Mouse (Mus musculus) liver, embryonic 12.5 days (tissue): ENCODE results near the gene Ttn. TPM values are rescaled to one million over a fixed set of nuclear protein-coding genes. Genes with fewer than 3 reads are reported as not detected.

ENCODE experiments used
- ATAC-seq: fragments of 200-750 bp; cut with Nextera tagmentation; 2 replicates; pipeline ENCODE4 v1.8.0; 2017; ENCODE audit warnings: moderate number of reproducible peaks, mild to moderate bottlenecking, moderate library complexity
- H3K27ac ChIP-seq: fragments of 300-500 bp; sonication (generic); 2 replicates; pipeline ENCODE4 v1.5.1; 2016; ENCODE audit warnings: mild to moderate bottlenecking
- H3K27me3 ChIP-seq: fragments of 300-500 bp; sonication (generic); replicated peaks from 2 replicates; pipeline ENCODE4 v1.6.1; 2016; ENCODE audit warnings: mild to moderate bottlenecking, moderate library complexity
- H3K36me3 ChIP-seq: fragments of 300-500 bp; sonication (generic); 2 replicates; pipeline ENCODE4 v1.6.1; 2016; ENCODE audit warnings: mild to moderate bottlenecking, moderate library complexity
- H3K4me1 ChIP-seq: fragments of 300-500 bp; sonication (generic); 2 replicates; pipeline ENCODE4 v1.6.1; 2016
- H3K4me2 ChIP-seq: fragments of 300-500 bp; sonication (generic); 2 replicates; pipeline ENCODE4 v1.6.1; 2016; ENCODE audit warnings: mild to moderate bottlenecking, moderate library complexity
- H3K4me3 ChIP-seq: fragments of 300-500 bp; sonication (generic); 2 replicates; pipeline ENCODE4 v1.5.1; 2016; ENCODE audit warnings: mild to moderate bottlenecking, moderate library complexity
- H3K9ac ChIP-seq: fragments of 300-500 bp; sonication (generic); 2 replicates; pipeline ENCODE4 v1.6.1; 2016; ENCODE audit warnings: mild to moderate bottlenecking, moderate library complexity
- H3K9me3 ChIP-seq: fragments of 300-500 bp; sonication (generic); replicated peaks from 2 replicates; pipeline ENCODE4 v1.6.1; 2016; ENCODE audit warnings: mild to moderate bottlenecking, moderate library complexity
- WGBS: fragments of 180-500 bp; shearing (Covaris S2); methylation state at CpG from one replicate; pipeline ENCODE4 v1.1.7; 2016; ENCODE audit not compliant: insufficient replicate concordance; 5-methylcytosine and 5-hydroxymethylcytosine counted together
- polyA plus RNA-seq: library from polyadenylated mRNA; unstranded; fragments of >200 nt; fragmentation: Nextera tagmentation; extraction: Ambion mirVana; gene quantifications from 2 replicates; pipeline ENCODE4 v1.2.1, GENCODE M21; 2016

Ttn gene
- polyA plus RNA-seq, 1 experiment from 2014 or later = 0.52 TPM

DNA sequence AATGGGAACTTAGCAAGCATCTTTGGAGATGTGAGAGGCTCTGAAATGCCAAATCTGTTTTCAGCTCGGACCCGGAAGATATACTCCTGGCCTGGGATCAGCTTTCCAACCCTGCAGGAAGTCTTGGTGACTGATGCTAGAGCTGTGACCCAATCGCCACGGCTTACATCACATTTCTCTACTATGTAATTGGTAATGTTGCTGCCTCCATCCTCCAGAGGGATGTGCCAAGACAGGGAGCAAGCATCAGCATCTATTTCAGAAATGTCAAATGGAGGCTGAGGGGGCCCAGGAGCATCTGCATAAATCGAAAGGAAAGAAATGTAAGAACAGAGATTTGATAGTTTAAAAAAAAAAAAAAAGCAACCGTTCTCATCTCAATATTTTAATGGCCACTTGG, 220.2 kb downstream of the Ttn start:
- no peak overlapping the region for H3K9ac ChIP-seq
- H3K36me3 ChIP-seq = no peaks in the 10 kb centered on the region
- no peak overlapping the region for H3K4me2 ChIP-seq
- no peak for ATAC-seq
- no peaks in the 10 kb centered on the region for H3K4me1 ChIP-seq
- H3K4me3 ChIP-seq = no peak overlapping the region
- H3K9me3 ChIP-seq = peaks cover 31% of the 10 kb centered on the region
- H3K27me3 ChIP-seq = no peaks in the 10 kb centered on the region
- 72% methylated on average over 6 of the region's 6 CpGs for WGBS
- no peak overlapping the region for H3K27ac ChIP-seq

DNA sequence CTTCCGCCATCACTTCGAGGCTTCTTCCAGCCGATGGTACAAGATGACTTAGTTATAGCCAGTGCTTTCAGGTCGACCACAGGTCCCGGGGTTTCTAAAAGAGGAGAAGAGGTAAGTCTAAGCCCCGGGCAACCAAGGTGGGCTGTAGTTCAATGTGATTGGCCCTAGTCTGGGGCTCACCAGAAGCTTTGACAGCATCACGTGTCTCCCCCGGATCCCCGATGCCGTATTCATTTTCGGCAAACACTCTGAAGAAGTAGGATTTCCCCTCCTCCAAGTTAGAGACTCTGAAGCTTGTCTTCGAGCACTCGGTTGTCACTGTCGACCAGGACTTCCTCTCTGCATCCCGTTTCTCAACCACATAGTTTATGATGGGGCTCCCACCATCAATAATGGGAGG, 225.9 kb downstream of the Ttn start:
- H3K4me1 ChIP-seq = no peaks in the 10 kb centered on the region
- no peaks in the 10 kb centered on the region for H3K27me3 ChIP-seq
- no peaks in the 10 kb centered on the region for H3K36me3 ChIP-seq
- no peak overlapping the region for H3K9ac ChIP-seq
- no peak overlapping the region for H3K27ac ChIP-seq
- no peak overlapping the region for H3K4me3 ChIP-seq
- H3K4me2 ChIP-seq = no peak overlapping the region
- no peak for ATAC-seq
- peaks cover 32% of the 10 kb centered on the region for H3K9me3 ChIP-seq
- WGBS = 80% methylated on average over 15 of the region's 15 CpGs

DNA sequence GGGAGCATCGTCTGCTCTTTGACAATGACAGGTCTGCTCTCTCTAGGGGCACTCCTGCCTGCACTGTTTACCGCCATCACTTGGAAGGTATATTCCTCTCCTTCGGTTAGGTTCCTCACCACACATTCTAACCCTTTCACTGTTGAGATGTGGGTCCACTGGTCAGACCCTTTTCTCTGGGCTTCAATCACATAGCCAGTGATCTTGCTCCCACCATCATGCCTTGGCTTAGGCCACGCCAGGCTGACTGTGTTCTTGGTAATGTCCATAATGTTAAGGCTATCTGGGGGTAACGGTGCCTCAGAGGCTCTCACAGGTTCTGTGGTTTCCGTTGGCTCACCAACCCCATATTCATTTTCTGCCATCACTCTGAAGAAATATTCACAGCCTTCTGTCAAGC, 230.4 kb downstream of the Ttn start:
- H3K4me3 ChIP-seq = no peak overlapping the region
- H3K4me1 ChIP-seq = no peaks in the 10 kb centered on the region
- H3K9ac ChIP-seq = no peak overlapping the region
- no peak overlapping the region for H3K4me2 ChIP-seq
- H3K27me3 ChIP-seq = no peaks in the 10 kb centered on the region
- no peak overlapping the region for H3K27ac ChIP-seq
- no peaks in the 10 kb centered on the region for H3K36me3 ChIP-seq
- 79% methylated on average over 6 of the region's 6 CpGs for WGBS
- ATAC-seq = no peak
- H3K9me3 ChIP-seq = peaks cover 39% of the 10 kb centered on the region

DNA sequence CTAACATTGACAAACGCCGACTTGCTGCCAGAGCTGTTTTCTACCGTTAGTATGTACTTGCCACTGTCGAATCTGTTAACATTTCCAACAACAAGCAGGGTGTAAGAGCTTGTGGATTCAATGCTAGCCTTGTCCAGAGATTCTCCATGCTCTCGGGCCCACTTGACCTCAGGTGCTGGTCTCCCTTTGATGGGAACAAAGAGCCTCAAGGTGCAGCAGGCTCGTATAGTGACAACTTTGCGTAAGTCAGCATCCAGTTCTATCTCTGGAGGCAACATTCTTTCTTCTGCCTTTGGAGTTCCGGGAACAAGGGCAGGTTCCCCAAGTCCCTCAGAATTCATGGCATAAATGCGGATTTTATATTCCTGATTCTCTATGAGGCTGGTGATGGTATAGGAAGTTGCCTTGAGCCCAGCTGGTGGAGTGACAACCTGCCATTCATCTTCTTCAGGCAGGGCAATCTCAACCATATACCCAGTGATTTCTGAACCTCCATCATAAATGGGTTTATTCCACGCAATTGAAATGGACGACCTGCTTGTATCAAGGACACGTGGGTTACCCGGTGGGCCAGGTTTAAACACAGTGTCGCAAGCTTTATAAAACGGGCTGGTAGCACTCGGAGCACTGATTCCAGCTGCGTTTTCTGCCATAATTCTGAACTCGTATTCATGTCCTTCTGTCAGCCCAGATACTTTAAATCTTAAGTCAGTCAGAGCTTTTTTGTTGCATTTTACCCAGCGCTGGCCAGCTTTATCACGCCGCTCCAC, 232.8 kb downstream of the Ttn start:
- H3K27me3 ChIP-seq = no peaks in the 10 kb centered on the region
- no peak overlapping the region for H3K4me2 ChIP-seq
- H3K4me3 ChIP-seq = no peak overlapping the region
- no peak overlapping the region for H3K27ac ChIP-seq
- no peaks in the 10 kb centered on the region for H3K4me1 ChIP-seq
- 84% methylated on average over 21 of the region's 21 CpGs for WGBS
- peaks cover 61% of the 10 kb centered on the region for H3K9me3 ChIP-seq
- H3K36me3 ChIP-seq = no peaks in the 10 kb centered on the region
- no peak overlapping the region for H3K9ac ChIP-seq
- no peak for ATAC-seq

- WGBS = 81% methylated on average over 14 of the region's 14 CpGs
- Histone ChIP-seq H3K36me3 (no peaks in the 10 kb centered on the region), H3K4me1 (no peaks in the 10 kb centered on the region), H3K27me3 (no peaks in the 10 kb centered on the region), H3K9me3 (peaks cover 65% of the 10 kb centered on the region), H3K4me3 (no peak overlapping the region), H3K9ac (no peak overlapping the region), H3K4me2 (no peak overlapping the region), H3K27ac (no peak overlapping the region)
- no peak for ATAC-seq
Measured at GRCm38 (mm10) chr2:76748696-76749095, 233.7 kb downstream of the Ttn start.

DNA sequence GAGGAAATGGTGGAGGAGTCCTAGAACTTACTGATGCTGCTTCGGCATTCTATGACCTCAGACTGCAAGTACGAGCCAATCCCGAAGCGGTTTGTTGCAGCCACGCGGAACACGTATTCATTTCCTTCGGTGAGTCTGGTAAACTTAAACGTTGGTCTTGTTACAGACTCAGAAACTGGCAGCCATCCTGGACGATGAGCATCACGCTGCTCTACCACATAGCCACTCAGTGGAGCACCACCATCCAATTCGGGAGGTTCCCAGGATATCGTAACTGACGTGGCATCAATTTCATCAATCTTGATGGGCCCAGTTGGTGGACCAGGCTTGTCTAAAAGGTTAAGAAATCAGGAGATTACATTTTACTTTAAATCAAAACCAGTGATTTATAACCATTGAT, 262.7 kb downstream of the Ttn start:
- H3K4me2 ChIP-seq = no peak overlapping the region
- peaks cover 39% of the 10 kb centered on the region for H3K9me3 ChIP-seq
- H3K4me1 ChIP-seq = no peaks in the 10 kb centered on the region
- 85% methylated on average over 14 of the region's 14 CpGs for WGBS
- no peaks in the 10 kb centered on the region; the same call in 1 of the 2 replicates for H3K36me3 ChIP-seq
- H3K4me3 ChIP-seq = no peak overlapping the region
- no peak for ATAC-seq
- H3K27me3 ChIP-seq = no peaks in the 10 kb centered on the region
- no peak overlapping the region for H3K9ac ChIP-seq
- H3K27ac ChIP-seq = no peak overlapping the region

DNA sequence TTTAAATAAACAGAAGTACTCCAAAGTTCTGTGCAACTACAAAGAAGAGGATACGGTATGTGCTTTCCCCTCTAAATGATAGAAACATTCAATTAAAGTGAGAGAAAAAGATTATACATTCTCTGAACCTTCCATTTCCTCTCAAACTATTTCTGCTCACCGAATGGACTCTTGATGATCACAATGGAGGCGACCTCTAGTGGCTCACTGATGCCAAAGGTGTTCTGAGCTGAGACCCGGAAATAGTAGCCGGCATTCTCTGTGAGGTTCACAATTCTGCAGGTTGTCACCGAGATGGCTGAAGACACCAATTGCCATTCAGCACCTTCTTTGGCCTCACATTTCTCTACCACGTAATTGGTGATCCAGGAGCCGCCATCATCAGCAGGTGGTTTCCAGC, 267.4 kb downstream of the Ttn start:
- no peaks in the 10 kb centered on the region for H3K27me3 ChIP-seq
- no peak for ATAC-seq
- H3K9me3 ChIP-seq = peaks cover 49% of the 10 kb centered on the region
- no peak overlapping the region for H3K4me2 ChIP-seq
- no peak overlapping the region for H3K4me3 ChIP-seq
- H3K36me3 ChIP-seq = peaks cover 23% of the 10 kb centered on the region
- no peak overlapping the region for H3K9ac ChIP-seq
- WGBS = 72% methylated on average over 8 of the region's 8 CpGs
- H3K4me1 ChIP-seq = no peaks in the 10 kb centered on the region
- H3K27ac ChIP-seq = no peak overlapping the region

DNA sequence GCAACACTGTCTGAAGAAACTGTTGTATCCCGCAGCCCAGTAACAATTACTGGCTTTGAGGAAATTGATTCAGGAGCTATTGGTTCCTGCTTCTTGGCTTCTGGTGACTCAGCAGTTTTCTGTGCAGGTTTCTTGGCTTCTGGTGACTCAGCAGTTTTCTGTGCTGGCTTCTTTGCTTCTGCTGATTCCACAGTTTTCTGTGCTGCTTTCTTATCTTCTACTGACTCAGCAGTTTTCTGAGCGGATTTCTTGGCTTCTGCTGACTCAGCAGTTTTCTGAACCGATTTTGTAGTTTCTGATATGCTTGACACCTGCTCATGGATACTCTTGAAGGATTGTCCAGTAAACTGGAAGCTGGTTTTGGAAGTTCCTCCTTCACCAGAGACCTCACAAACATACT, 273.8 kb downstream of the Ttn start:
- no peak overlapping the region for H3K4me3 ChIP-seq
- H3K9ac ChIP-seq = no peak overlapping the region
- H3K27ac ChIP-seq = no peak overlapping the region
- no peaks in the 10 kb centered on the region for H3K4me1 ChIP-seq
- no peak overlapping the region for H3K4me2 ChIP-seq
- WGBS = 82% methylated on average over 3 of the region's 3 CpGs
- ATAC-seq = no peak
- no peaks in the 10 kb centered on the region for H3K27me3 ChIP-seq
- peaks cover 45% of the 10 kb centered on the region for H3K9me3 ChIP-seq
- H3K36me3 ChIP-seq = peaks cover 33% of the 10 kb centered on the region

GRCm38 (mm10) chr2:76705655-76706054, 276.7 kb downstream of the Ttn start:
- no peak for ATAC-seq
- Histone ChIP-seq H3K4me3 (no peak overlapping the region), H3K27ac (no peak overlapping the region), H3K27me3 (no peaks in the 10 kb centered on the region), H3K9me3 (peaks cover 23% of the 10 kb centered on the region), H3K4me2 (no peak overlapping the region), H3K9ac (no peak overlapping the region), H3K36me3 (peaks cover 21% of the 10 kb centered on the region), H3K4me1 (no peaks in the 10 kb centered on the region)
- 88% methylated on average over 13 of the region's 13 CpGs for WGBS

DNA sequence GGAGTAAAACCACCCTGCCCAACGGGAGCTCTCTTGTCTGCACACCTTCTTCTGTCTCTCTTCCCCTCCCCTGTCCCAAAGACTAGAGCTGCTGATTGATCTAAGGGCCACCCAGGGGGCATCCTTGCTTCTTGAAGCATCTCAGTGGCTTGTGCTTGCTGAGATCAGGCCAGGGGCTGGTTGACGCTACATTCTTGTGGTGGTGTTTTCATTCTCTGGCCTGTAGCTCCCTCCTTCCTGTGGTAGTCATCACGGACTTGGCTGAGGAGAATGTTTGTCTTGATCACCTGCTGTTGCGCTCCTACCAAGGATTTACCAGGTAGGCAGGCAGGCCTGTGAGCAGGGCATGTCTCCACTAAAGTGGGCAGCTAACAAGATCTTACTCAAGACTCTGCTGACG, 279.6 kb downstream of the Ttn start:
- H3K4me3 ChIP-seq = no peak overlapping the region
- peaks cover 2% of the 10 kb centered on the region; the same call in 1 of the 2 replicates for H3K36me3 ChIP-seq
- no peaks in the 10 kb centered on the region for H3K9me3 ChIP-seq
- ATAC-seq = no peak
- H3K9ac ChIP-seq = no peak overlapping the region
- H3K4me2 ChIP-seq = no peak overlapping the region
- no peak overlapping the region for H3K27ac ChIP-seq
- no peaks in the 10 kb centered on the region for H3K4me1 ChIP-seq
- no peaks in the 10 kb centered on the region for H3K27me3 ChIP-seq
- WGBS = 75% methylated on average over 5 of the region's 5 CpGs

- H3K4me2 ChIP-seq = no peak overlapping the region
- no peak overlapping the region for H3K4me3 ChIP-seq
- no peaks in the 10 kb centered on the region for H3K27me3 ChIP-seq
- no peak overlapping the region for H3K27ac ChIP-seq
- no peak overlapping the region for H3K9ac ChIP-seq
- H3K9me3 ChIP-seq = no peaks in the 10 kb centered on the region
- no peaks in the 10 kb centered on the region for H3K4me1 ChIP-seq
- no peak for ATAC-seq
- peaks cover 7% of the 10 kb centered on the region for H3K36me3 ChIP-seq
- WGBS = 82% methylated on average over 3 of the region's 3 CpGs
Measured at GRCm38 (mm10) chr2:76702188-76702587, 280.2 kb downstream of the Ttn start.

DNA sequence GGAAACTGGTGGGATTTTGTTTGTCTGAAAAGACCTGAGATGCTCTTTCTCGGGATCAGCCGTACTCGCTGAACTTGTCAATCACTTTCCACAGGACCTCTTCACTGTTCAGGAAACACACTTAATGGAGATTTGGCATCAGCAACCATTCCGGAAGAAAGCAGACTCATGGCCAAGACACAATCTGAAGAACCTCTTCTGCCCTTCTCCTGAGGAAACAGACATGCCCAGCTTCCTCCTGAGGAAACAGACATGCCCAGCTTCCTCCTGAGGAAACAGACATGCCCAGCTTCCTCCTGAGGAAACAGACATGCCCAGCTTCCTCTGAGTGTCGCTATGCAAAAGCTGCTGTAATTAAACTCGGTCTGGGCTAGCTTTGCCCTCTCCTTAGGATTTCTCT, 287.1 kb downstream of the Ttn start:
- Histone ChIP-seq H3K9ac (no peak overlapping the region), H3K4me3 (no peak overlapping the region), H3K36me3 (peaks cover 67% of the 10 kb centered on the region), H3K9me3 (no peaks in the 10 kb centered on the region), H3K27me3 (no peaks in the 10 kb centered on the region), H3K27ac (no peak overlapping the region), H3K4me2 (no peak overlapping the region), H3K4me1 (no peaks in the 10 kb centered on the region)
- WGBS = 48% methylated on average over 6 of the region's 6 CpGs
- no peak for ATAC-seq

- 76% methylated on average over 5 of the region's 5 CpGs for WGBS
- no peaks in the 10 kb centered on the region for H3K27me3 ChIP-seq
- no peak overlapping the region for H3K9ac ChIP-seq
- peaks cover 74% of the 10 kb centered on the region for H3K36me3 ChIP-seq
- H3K4me3 ChIP-seq = no peak overlapping the region
- H3K27ac ChIP-seq = no peak overlapping the region
- no peak overlapping the region for H3K4me2 ChIP-seq
- ATAC-seq = no peak
- H3K9me3 ChIP-seq = no peaks in the 10 kb centered on the region
- H3K4me1 ChIP-seq = no peaks in the 10 kb centered on the region
Measured at GRCm38 (mm10) chr2:76693765-76694164, 288.6 kb downstream of the Ttn start.
